Mouse (Mus musculus) skeletal muscle tissue, adult 2 months (tissue): ENCODE data around the gene Cyp2c38.
"Not testable (repeated sequence)": the region's sequence is repeated elsewhere in the genome, so short reads cannot be mapped to it uniquely, and the experiment has no call there.

Source experiments
- DNase-seq: peaks from one replicate; pipeline ENCODE4 v3.0.0-alpha.2; 2012; ENCODE audit warnings: low read depth, low spot score

Cyp2c38 gene

GRCm38 (mm10) chr19:39462941-39463340 lies at the start of gene Cyp2c38:
Gene Cyp2c38 (minus strand): TSS chr19:39463075.
- DNase-seq: no peak

DNA sequence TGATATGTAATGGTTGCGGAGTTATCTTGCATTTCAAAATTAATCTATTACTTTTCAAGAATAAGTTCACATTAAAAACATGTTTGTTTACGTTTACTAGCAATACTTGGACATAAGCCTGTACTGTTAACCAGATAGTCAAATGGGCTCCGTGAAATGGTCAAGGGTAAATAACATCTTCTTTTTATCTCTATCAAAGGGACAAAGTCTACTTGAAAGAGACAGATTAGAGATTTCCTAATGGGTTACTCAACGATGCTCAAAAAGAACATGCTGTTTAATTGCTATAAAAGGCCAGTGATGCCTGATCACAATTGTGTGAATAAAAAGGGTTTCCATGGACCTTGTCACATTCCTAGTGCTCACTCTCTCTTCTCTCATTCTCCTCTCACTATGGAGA lies 47.7 kb upstream of the Cyp2c38 start, which contains the start of gene Cyp2c39:
TSS of gene Cyp2c39 (plus strand) at position 329 of the 400 bp plus-strand sequence.
- DNase-seq: no peak

DNA sequence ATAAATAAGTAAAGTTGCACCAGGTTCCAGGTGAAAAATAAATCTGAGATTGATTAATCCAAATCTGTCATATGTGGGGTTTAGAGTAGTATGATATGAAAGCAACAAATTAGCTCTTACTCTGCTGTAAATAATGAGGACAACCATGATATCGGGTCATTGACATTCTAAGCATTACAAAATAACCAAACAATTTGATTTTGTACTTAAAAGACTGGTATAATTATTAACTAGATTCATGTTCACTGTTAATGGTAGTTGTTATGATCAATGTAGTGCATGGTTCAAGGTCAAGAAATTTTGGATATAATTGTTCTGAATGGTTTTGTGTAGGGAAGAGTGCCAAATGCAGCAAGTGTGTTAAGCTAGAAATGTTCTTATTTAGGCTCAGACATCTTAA lies 46.7 kb upstream of the Cyp2c38 start:
- no peak for DNase-seq

- DNase-seq: no peak
Measured at GRCm38 (mm10) chr19:39506341-39506740, 43.5 kb upstream of the Cyp2c38 start.

DNA sequence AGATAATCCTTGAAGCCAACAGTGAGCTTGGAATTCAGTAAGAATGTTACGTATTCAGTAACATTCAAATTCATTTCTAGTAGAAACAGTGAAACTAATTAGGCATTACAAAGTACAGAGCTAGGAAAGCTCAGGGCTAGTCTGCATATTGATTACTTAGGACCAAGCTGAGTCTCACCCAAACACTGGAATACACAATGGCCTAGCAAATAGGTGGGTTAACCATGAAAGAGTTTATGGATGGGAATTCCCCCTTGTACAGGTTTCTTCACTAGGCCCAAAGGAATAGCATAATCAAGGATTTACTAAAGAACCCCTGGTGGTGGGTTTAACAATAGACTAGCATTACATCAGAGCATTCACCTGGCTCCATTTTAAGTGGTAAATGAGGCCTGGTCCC lies 21.1 kb upstream of the Cyp2c38 start:
- not testable (repeated sequence) for DNase-seq

DNA sequence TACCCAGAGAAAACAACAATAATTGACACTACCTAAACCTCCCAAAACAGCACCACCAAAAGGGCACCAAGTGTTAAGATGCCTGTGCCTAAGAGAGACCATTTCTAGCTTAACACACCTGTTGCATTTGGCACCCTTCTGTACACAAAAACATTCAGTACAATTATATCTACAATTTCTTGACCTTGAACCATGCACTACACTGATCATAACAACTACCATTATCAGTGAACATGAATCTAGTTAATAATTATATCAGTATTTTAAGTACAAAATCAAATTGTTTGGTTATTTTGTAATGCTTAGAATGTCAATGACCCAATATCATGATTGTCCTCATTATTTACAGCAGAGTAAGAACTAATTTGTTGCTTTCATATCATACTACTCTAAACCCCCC lies 1.0 kb upstream of the Cyp2c38 start:
- no peak for DNase-seq
